Mouse (Mus musculus) midbrain, embryonic 15.5 days (tissue): ENCODE data around the gene Agbl1. TPM values are rescaled to one million over a fixed set of nuclear protein-coding genes. Genes with fewer than 3 reads are reported as not detected.

Source experiments
- ATAC-seq: fragments of 200-750 bp; cut with Nextera tagmentation; replicated peaks from 2 replicates; pipeline ENCODE4 v1.8.0; 2017; ENCODE audit warnings: moderate TSS enrichment
- H3K27ac ChIP-seq: fragments of 300-500 bp; sonication (generic); 2 replicates; pipeline ENCODE4 v1.5.1; 2015; ENCODE audit warnings: mild to moderate bottlenecking, inconsistent platforms
- H3K27me3 ChIP-seq: fragments of 300-500 bp; sonication (generic); replicated peaks from 2 replicates; pipeline ENCODE4 v1.6.1; 2015; ENCODE audit warnings: inconsistent platforms
- H3K36me3 ChIP-seq: fragments of 300-500 bp; sonication (generic); replicated peaks from 2 replicates; pipeline ENCODE4 v1.6.1; 2015; ENCODE audit warnings: inconsistent platforms
- H3K4me1 ChIP-seq: fragments of 300-500 bp; sonication (generic); 2 replicates; pipeline ENCODE4 v1.6.1; 2015; ENCODE audit warnings: inconsistent platforms
- H3K4me2 ChIP-seq: fragments of 300-500 bp; sonication (generic); 2 replicates; pipeline ENCODE4 v1.6.1; 2015; ENCODE audit warnings: inconsistent platforms, mild to moderate bottlenecking, moderate library complexity
- H3K4me3 ChIP-seq: fragments of 300-500 bp; sonication (generic); 2 replicates; pipeline ENCODE4 v1.5.1; 2015; ENCODE audit warnings: mild to moderate bottlenecking, inconsistent platforms
- H3K9ac ChIP-seq: fragments of 300-500 bp; sonication (generic); 2 replicates; pipeline ENCODE4 v1.6.1; 2015; ENCODE audit warnings: mild to moderate bottlenecking, inconsistent platforms
- H3K9me3 ChIP-seq: fragments of 300-500 bp; sonication (generic); 2 replicates; pipeline ENCODE4 v1.6.1; 2016; ENCODE audit warnings: inconsistent platforms
- WGBS: fragments of 180-500 bp; shearing (Covaris S2); methylation state at CpG from one replicate; pipeline ENCODE4 v1.1.7; 2015; ENCODE audit warnings: mixed read lengths; 5-methylcytosine and 5-hydroxymethylcytosine counted together
- polyA plus RNA-seq: library from polyadenylated mRNA; unstranded; fragments of >200 nt; fragmentation: Nextera tagmentation; extraction: Ambion mirVana; gene quantifications from 2 replicates; pipeline ENCODE4 v1.2.1, GENCODE M21; 2015

Gene Agbl1
- polyA plus RNA-seq, 1 experiment from 2014 or later: 0.25 TPM

- 90% methylated on average over 2 of the region's 2 CpGs for WGBS
- Histone ChIP-seq H3K4me3 (no peak overlapping the region), H3K36me3 (no peaks in the 10 kb centered on the region), H3K4me2 (no peak overlapping the region), H3K27ac (no peak overlapping the region), H3K27me3 (no peaks in the 10 kb centered on the region), H3K9me3 (no peaks in the 10 kb centered on the region), H3K4me1 (no peaks in the 10 kb centered on the region), H3K9ac (no peak overlapping the region)
- ATAC-seq: no peak
Observed at GRCm38 (mm10) chr7:76485546-76485945, 255.9 kb downstream of the Agbl1 start.

DNA sequence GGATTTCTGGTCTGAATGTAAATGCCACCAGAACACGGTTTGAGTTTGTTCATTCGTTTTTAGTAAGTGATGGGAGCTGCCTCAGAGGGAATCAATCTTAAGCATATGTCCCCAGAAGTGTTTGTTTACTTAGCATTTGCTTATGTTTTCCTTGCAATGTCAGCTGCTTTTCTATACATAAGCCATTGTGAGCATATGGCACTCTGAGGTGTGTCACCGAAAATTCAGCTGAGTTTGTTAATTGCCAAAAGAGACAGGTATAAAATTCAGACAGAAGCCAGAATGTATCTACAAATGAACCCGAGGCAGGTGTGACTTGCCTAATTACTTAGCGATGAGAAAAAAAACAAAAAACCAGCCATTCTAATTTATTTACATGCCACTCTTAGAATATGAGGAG is 257.8 kb downstream of the Agbl1 start:
- no peak for ATAC-seq
- H3K4me3 ChIP-seq: no peak overlapping the region
- no peak overlapping the region for H3K4me2 ChIP-seq
- no peaks in the 10 kb centered on the region for H3K36me3 ChIP-seq
- H3K27ac ChIP-seq: no peak overlapping the region
- no peaks in the 10 kb centered on the region for H3K27me3 ChIP-seq
- no peaks in the 10 kb centered on the region for H3K9me3 ChIP-seq
- WGBS: 86% methylated on average over 5 of the region's 5 CpGs
- no peak overlapping the region for H3K9ac ChIP-seq
- no peaks in the 10 kb centered on the region for H3K4me1 ChIP-seq

DNA sequence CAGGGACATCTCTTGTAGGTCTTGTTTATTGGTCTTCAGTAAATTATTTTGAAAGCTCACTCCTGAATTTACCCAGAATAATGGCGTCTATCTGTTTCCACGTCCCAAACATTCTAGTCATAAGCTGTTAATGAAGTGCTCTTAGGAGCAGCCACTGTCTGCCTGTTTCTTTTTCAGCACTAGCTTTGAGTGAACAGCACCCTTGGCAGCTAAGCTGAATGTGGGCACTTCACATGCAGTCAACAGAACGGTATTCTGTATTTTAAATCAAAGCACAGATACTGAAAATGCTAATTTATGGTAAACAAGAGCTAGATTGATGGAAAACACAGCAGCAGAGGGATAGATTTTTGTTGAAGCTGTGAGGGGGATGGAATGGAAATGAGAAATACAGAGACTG is 294.6 kb downstream of the Agbl1 start:
- H3K27me3 ChIP-seq: no peaks in the 10 kb centered on the region
- H3K36me3 ChIP-seq: no peaks in the 10 kb centered on the region
- H3K9me3 ChIP-seq: no peaks in the 10 kb centered on the region
- 41% methylated on average over 3 of the region's 3 CpGs for WGBS
- no peaks in the 10 kb centered on the region for H3K4me1 ChIP-seq
- H3K27ac ChIP-seq: no peak overlapping the region
- H3K4me3 ChIP-seq: no peak overlapping the region
- no peak overlapping the region for H3K4me2 ChIP-seq
- no peak for ATAC-seq
- no peak overlapping the region for H3K9ac ChIP-seq

- no peak for ATAC-seq
- Histone ChIP-seq H3K27me3 (no peaks in the 10 kb centered on the region), H3K9ac (no peak overlapping the region), H3K4me1 (no peaks in the 10 kb centered on the region), H3K9me3 (no peaks in the 10 kb centered on the region), H3K4me2 (no peak overlapping the region), H3K36me3 (no peaks in the 10 kb centered on the region), H3K4me3 (no peak overlapping the region), H3K27ac (no peak overlapping the region)
- 80% methylated on average over 2 of the region's 2 CpGs for WGBS
Observed at GRCm38 (mm10) chr7:76546456-76546855, 316.8 kb downstream of the Agbl1 start.

DNA sequence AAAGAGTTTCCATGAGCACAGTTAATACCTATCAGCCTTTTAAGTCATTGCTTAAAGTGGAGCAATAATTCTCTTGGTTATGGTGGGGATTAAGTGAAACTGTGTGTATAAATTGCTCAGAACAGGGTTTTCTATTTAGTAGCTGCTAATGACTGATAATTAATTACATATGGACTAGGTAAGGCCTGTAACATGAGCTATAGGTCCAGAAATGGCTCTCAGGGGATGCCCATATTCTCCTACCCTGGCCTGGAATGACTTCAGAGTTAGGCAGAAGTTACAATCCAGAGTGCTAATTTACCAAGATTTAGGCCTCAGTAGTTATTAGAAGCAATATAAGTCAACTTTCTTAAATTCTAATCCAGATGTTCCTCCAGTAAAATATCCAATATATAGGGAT is 317.6 kb downstream of the Agbl1 start:
- H3K4me1 ChIP-seq: no peaks in the 10 kb centered on the region
- H3K4me2 ChIP-seq: no peak overlapping the region
- no peak overlapping the region for H3K27ac ChIP-seq
- H3K9ac ChIP-seq: no peak overlapping the region
- no peaks in the 10 kb centered on the region for H3K27me3 ChIP-seq
- no peak for ATAC-seq
- H3K9me3 ChIP-seq: no peaks in the 10 kb centered on the region
- no peak overlapping the region for H3K4me3 ChIP-seq
- H3K36me3 ChIP-seq: no peaks in the 10 kb centered on the region

GRCm38 (mm10) chr7:76551860-76552259 is 322.2 kb downstream of the Agbl1 start:
- 89% methylated on average over 3 of the region's 3 CpGs for WGBS
- Histone ChIP-seq H3K9me3 (no peaks in the 10 kb centered on the region), H3K27me3 (no peaks in the 10 kb centered on the region), H3K27ac (no peak overlapping the region), H3K9ac (no peak overlapping the region), H3K4me1 (no peaks in the 10 kb centered on the region), H3K36me3 (no peaks in the 10 kb centered on the region), H3K4me2 (no peak overlapping the region), H3K4me3 (no peak overlapping the region)
- no peak for ATAC-seq

GRCm38 (mm10) chr7:76560564-76561258 is 331.0 kb downstream of the Agbl1 start:
- no peak overlapping the region for H3K27ac ChIP-seq
- ATAC-seq: peak; percentile 66

GRCm38 (mm10) chr7:76562506-76562905 is 332.8 kb downstream of the Agbl1 start:
- 81% methylated on average over 4 of the region's 4 CpGs for WGBS
- H3K27ac ChIP-seq: no peak overlapping the region
- H3K9me3 ChIP-seq: no peaks in the 10 kb centered on the region
- ATAC-seq: no peak
- no peak overlapping the region for H3K4me3 ChIP-seq
- H3K9ac ChIP-seq: no peak overlapping the region
- no peaks in the 10 kb centered on the region for H3K4me1 ChIP-seq
- H3K4me2 ChIP-seq: no peak overlapping the region
- no peaks in the 10 kb centered on the region for H3K36me3 ChIP-seq
- no peaks in the 10 kb centered on the region for H3K27me3 ChIP-seq

More at GRCm38 (mm10) chr7:76560564-76561258, 331.0 kb downstream of the Agbl1 start:
- H3K9me3 ChIP-seq: no peaks in the 10 kb centered on the region
- H3K27me3 ChIP-seq: no peaks in the 10 kb centered on the region
- no peak overlapping the region for H3K9ac ChIP-seq
- no peak overlapping the region for H3K4me3 ChIP-seq
- H3K4me2 ChIP-seq: no peak overlapping the region
- H3K4me1 ChIP-seq: no peaks in the 10 kb centered on the region
- no peaks in the 10 kb centered on the region for H3K36me3 ChIP-seq

DNA sequence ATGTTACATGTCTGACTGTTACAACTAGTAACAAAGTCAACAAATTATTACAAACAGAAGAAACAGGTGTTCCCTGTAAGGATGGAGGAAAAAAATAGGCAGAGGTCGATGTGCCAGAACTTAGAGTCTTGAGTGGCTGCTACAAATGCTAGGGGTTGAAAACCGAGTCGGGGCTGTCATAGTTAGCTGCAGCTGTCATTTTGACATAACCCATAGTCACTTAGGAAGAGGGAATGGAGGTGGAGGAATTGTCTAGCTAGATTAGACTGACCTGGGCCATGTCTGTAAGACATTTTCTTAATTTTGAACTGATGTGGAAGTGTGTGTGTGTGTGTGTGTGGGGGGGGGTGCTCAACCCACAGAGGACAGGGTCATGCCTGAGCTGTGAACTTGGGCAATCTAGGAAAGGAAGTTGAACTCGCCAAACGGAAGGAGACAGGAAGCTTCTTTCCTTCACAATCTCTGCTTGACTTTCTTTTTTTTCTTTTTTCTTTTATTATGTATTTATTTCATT is 364.9 kb downstream of the Agbl1 start:
- Histone ChIP-seq H3K27ac (no peak overlapping the region), H3K27me3 (no peaks in the 10 kb centered on the region), H3K36me3 (no peaks in the 10 kb centered on the region), H3K4me1 (0 out of 2 replicates have a peak, but pooled peaks cover 6% of the 10 kb centered on the region), H3K4me2 (no peak overlapping the region), H3K9ac (no peak overlapping the region), H3K4me3 (no peak overlapping the region), H3K9me3 (no peaks in the 10 kb centered on the region)
- ATAC-seq: no peak
- WGBS: 88% methylated on average over 5 of the region's 5 CpGs

DNA sequence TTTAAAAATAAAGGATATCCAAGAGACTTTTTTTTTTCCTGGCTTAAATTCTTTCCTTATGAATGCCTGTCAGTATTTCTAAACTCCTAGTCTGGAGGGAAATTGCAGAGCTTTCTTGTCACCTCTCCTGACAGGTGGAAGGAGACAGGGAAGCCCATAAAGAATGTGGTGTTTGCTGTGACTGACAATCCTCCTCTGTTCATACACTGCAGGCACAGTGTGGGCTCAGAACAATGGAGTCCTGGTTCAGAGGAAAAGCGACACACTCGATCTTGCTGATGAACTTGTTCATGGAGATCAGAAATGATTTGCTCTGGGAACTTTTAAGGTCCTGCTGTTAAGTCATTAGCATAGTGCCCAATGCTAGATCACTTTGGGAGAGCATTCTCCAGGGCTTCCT is 368.1 kb downstream of the Agbl1 start:
- no peak overlapping the region for H3K27ac ChIP-seq
- no peak overlapping the region for H3K9ac ChIP-seq
- no peak overlapping the region for H3K4me3 ChIP-seq
- H3K9me3 ChIP-seq: no peaks in the 10 kb centered on the region
- H3K36me3 ChIP-seq: no peaks in the 10 kb centered on the region
- no peak overlapping the region for H3K4me2 ChIP-seq
- no peaks in the 10 kb centered on the region for H3K27me3 ChIP-seq
- H3K4me1 ChIP-seq: 0 out of 2 replicates have a peak, but pooled peaks cover 6% of the 10 kb centered on the region
- WGBS: 19% methylated on average over 2 of the region's 2 CpGs
- 0 out of 2 replicates have a peak, but pooled peaks have one; percentile 39 for ATAC-seq

GRCm38 (mm10) chr7:76600050-76600690 is 370.5 kb downstream of the Agbl1 start:
- WGBS: 85% methylated on average over 2 of the region's 2 CpGs
- Histone ChIP-seq H3K4me1 (0 out of 2 replicates have a peak, but pooled peaks cover 6% of the 10 kb centered on the region), H3K9ac (no peak overlapping the region), H3K27ac (no peak overlapping the region), H3K9me3 (no peaks in the 10 kb centered on the region), H3K4me3 (no peak overlapping the region), H3K4me2 (no peak overlapping the region), H3K36me3 (no peaks in the 10 kb centered on the region), H3K27me3 (no peaks in the 10 kb centered on the region)
- ATAC-seq: no peak

DNA sequence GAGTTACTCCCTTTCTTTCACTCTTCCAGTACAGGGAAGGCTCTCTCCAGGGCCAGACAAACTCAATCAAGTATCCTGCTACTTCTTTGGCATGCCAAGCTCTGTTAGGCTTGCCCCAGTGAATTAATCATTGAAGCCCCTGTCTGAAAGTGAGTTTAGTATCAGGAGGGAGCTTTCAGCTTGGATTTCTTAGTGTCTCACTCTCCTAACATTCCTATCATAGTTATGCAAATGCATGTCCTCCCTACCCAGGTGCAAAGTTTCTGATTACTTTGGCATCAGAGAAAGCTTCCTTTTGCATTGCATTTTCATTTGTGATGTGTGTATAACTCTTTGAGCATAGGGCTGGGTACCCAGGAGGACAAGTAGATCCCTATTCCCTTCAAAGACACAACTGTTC is 399.8 kb downstream of the Agbl1 start:
- Histone ChIP-seq H3K4me1 (no peaks in the 10 kb centered on the region), H3K27ac (no peak overlapping the region), H3K27me3 (no peaks in the 10 kb centered on the region), H3K36me3 (no peaks in the 10 kb centered on the region), H3K9me3 (no peaks in the 10 kb centered on the region), H3K4me2 (no peak overlapping the region), H3K4me3 (no peak overlapping the region), H3K9ac (no peak overlapping the region)
- ATAC-seq: no peak

GRCm38 (mm10) chr7:76650984-76651383 is 421.3 kb downstream of the Agbl1 start:
- Histone ChIP-seq H3K4me3 (no peak overlapping the region), H3K27ac (no peak overlapping the region), H3K27me3 (no peaks in the 10 kb centered on the region), H3K4me2 (no peak overlapping the region), H3K4me1 (no peaks in the 10 kb centered on the region), H3K9ac (no peak overlapping the region), H3K36me3 (no peaks in the 10 kb centered on the region), H3K9me3 (no peaks in the 10 kb centered on the region)
- ATAC-seq: no peak
- WGBS: 84% methylated on average over 4 of the region's 4 CpGs
